Mouse (Mus musculus) heart, postnatal 0 days (tissue): ENCODE measurements at regions not wholly inside any gene's neighbourhood (a gene's known extent, or its start where the extent isn't known, plus 50 kb on each side); places are given as distances from the start of the nearest gene placed in this dataset.

Experiments
- ATAC-seq: fragments of 200-750 bp; cut with Nextera tagmentation; 2 replicates; pipeline ENCODE4 v1.8.0; 2017; ENCODE audit warnings: low read depth, moderate number of reproducible peaks, moderate library complexity; ENCODE audit not compliant: insufficient read depth
- DNase-seq: peaks from one replicate; pipeline ENCODE4 v3.0.0-alpha.2; 2016; ENCODE audit warnings: low spot score
- H3K27ac ChIP-seq: fragments of 300-500 bp; sonication (generic); 2 replicates; pipeline ENCODE4 v1.5.1; 2014; ENCODE audit warnings: low read depth, mild to moderate bottlenecking
- H3K27me3 ChIP-seq: fragments of 300-500 bp; sonication (generic); 2 replicates; pipeline ENCODE4 v1.6.1; 2014; ENCODE audit warnings: low read length, mixed read lengths; ENCODE audit not compliant: control insufficient read depth, insufficient read depth
- H3K36me3 ChIP-seq: fragments of 300-500 bp; sonication (generic); replicated peaks from 2 replicates; pipeline ENCODE4 v1.6.1; 2014; ENCODE audit warnings: low read length, mixed read lengths; ENCODE audit not compliant: control insufficient read depth, insufficient read depth
- H3K4me1 ChIP-seq: fragments of 300-500 bp; sonication (generic); 2 replicates; pipeline ENCODE4 v1.6.1; 2014; ENCODE audit warnings: antibody characterized with exemption; ENCODE audit not compliant: control insufficient read depth, insufficient read depth
- H3K4me2 ChIP-seq: fragments of 300-500 bp; sonication (generic); 2 replicates; pipeline ENCODE4 v1.6.1; 2014; ENCODE audit warnings: low read depth, mild to moderate bottlenecking, low read length, moderate library complexity
- H3K4me3 ChIP-seq: fragments of 300-500 bp; sonication (generic); 2 replicates; pipeline ENCODE4 v1.5.1; 2014; ENCODE audit warnings: low read depth, low read length
- H3K9ac ChIP-seq: fragments of 300-500 bp; sonication (generic); replicated peaks from 2 replicates; pipeline ENCODE4 v1.6.1; 2014; ENCODE audit warnings: low read depth, low read length, mixed read lengths
- H3K9me3 ChIP-seq: fragments of 300-500 bp; sonication (generic); replicated peaks from 2 replicates; pipeline ENCODE4 v1.6.1; 2016; ENCODE audit warnings: low read length; ENCODE audit not compliant: control insufficient read depth
- CTCF ChIP-seq: IDR thresholded peaks from 2 replicates; pipeline ENCODE4 v1.5.1; 2016; ENCODE audit warnings: antibody characterized with exemption, control low read depth, low read depth
- EP300 ChIP-seq: IDR thresholded peaks from 2 replicates; pipeline ENCODE4 v1.6.1; 2016; ENCODE audit warnings: antibody characterized with exemption, low read depth
- WGBS: fragments of 180-500 bp; shearing (Covaris S2); extraction: QIAGEN DNeasy Blood & Tissue Kit; methylation state at CpG from one replicate; pipeline ENCODE4 v1.1.7; 2014; 5-methylcytosine and 5-hydroxymethylcytosine counted together

GRCm38 (mm10) chr14:104824926-104825325 is 302.5 kb upstream of the Rnf219 start:
- TF ChIP-seq EP300 (no peak), CTCF (peak; percentile 18; the same call in 1 of the 2 replicates)
- Histone ChIP-seq H3K4me3 (no peak overlapping the region), H3K9me3 (no peaks in the 10 kb centered on the region), H3K27ac (no peak overlapping the region), H3K4me2 (no peak overlapping the region), H3K27me3 (no peaks in the 10 kb centered on the region), H3K36me3 (no peaks in the 10 kb centered on the region), H3K4me1 (no peaks in the 10 kb centered on the region), H3K9ac (no peak overlapping the region)
- WGBS: 48% methylated on average over 1 of the region's 1 CpGs
- ATAC-seq: no peak
- no peak for DNase-seq

- DNase-seq: no peak
- H3K4me2 ChIP-seq: no peak overlapping the region
- no peak for ATAC-seq
- no peaks in the 10 kb centered on the region for H3K36me3 ChIP-seq
- no peak overlapping the region for H3K4me3 ChIP-seq
- no peaks in the 10 kb centered on the region for H3K9me3 ChIP-seq
- no peak overlapping the region for H3K27ac ChIP-seq
- H3K4me1 ChIP-seq: no peaks in the 10 kb centered on the region
- no peak for TF ChIP-seq EP300
- TF ChIP-seq CTCF: no peak
- H3K9ac ChIP-seq: no peak overlapping the region
- H3K27me3 ChIP-seq: no peaks in the 10 kb centered on the region
- 56% methylated on average over 1 of the region's 1 CpGs for WGBS
Measured at GRCm38 (mm10) chr14:104824224-104824623, 301.8 kb upstream of the Rnf219 start.

GRCm38 (mm10) chr14:104821903-104822573 is 299.6 kb upstream of the Rnf219 start:
- Histone ChIP-seq H3K4me3 (no peak overlapping the region), H3K27me3 (no peaks in the 10 kb centered on the region), H3K27ac (no peak overlapping the region), H3K36me3 (no peaks in the 10 kb centered on the region), H3K9me3 (no peaks in the 10 kb centered on the region), H3K9ac (no peak overlapping the region), H3K4me1 (no peaks in the 10 kb centered on the region), H3K4me2 (no peak overlapping the region)
- ATAC-seq (no peak), DNase-seq (no peak)
- TF ChIP-seq EP300 (no peak), CTCF (no peak)
- 83% methylated on average over 11 of the region's 11 CpGs for WGBS

GRCm38 (mm10) chr14:104819106-104819505 is 296.7 kb upstream of the Rnf219 start:
- WGBS: 88% methylated on average over 4 of the region's 4 CpGs
- no peak for ATAC-seq
- H3K4me2 ChIP-seq: no peak overlapping the region
- no peaks in the 10 kb centered on the region for H3K9me3 ChIP-seq
- no peak for DNase-seq
- no peak overlapping the region for H3K9ac ChIP-seq
- no peaks in the 10 kb centered on the region for H3K4me1 ChIP-seq
- H3K4me3 ChIP-seq: no peak overlapping the region
- no peaks in the 10 kb centered on the region for H3K27me3 ChIP-seq
- TF ChIP-seq EP300 (no peak), CTCF (no peak)
- no peak overlapping the region for H3K27ac ChIP-seq
- no peaks in the 10 kb centered on the region for H3K36me3 ChIP-seq

GRCm38 (mm10) chr14:104813977-104814584 is 291.6 kb upstream of the Rnf219 start:
- Histone ChIP-seq H3K9ac (no peak overlapping the region), H3K27ac (no peak overlapping the region), H3K4me2 (no peak overlapping the region), H3K9me3 (no peaks in the 10 kb centered on the region), H3K36me3 (no peaks in the 10 kb centered on the region), H3K4me3 (no peak overlapping the region), H3K27me3 (no peaks in the 10 kb centered on the region), H3K4me1 (no peaks in the 10 kb centered on the region)
- TF ChIP-seq CTCF (peak; percentile 80), EP300 (no peak)
- DNase-seq: peak; percentile 66
- whole genome bisulfite sequencing: 29% methylated on average over 10 of the region's 10 CpGs
- no peak for ATAC-seq

GRCm38 (mm10) chr14:104812006-104812405 is 289.6 kb upstream of the Rnf219 start:
- no peak overlapping the region for H3K4me2 ChIP-seq
- ATAC-seq (no peak), DNase-seq (no peak)
- no peak overlapping the region for H3K4me3 ChIP-seq
- no peaks in the 10 kb centered on the region for H3K36me3 ChIP-seq
- no peaks in the 10 kb centered on the region for H3K27me3 ChIP-seq
- H3K27ac ChIP-seq: no peak overlapping the region
- H3K9ac ChIP-seq: no peak overlapping the region
- no peaks in the 10 kb centered on the region for H3K4me1 ChIP-seq
- TF ChIP-seq CTCF: no peak
- no peak for TF ChIP-seq EP300
- H3K9me3 ChIP-seq: no peaks in the 10 kb centered on the region
- WGBS: 64% methylated on average over 4 of the region's 4 CpGs
